Mouse (Mus musculus) midbrain, embryonic 16.5 days (tissue): ENCODE data around the gene Bcl11b. TPM values are rescaled to one million over a fixed set of nuclear protein-coding genes. Genes with fewer than 3 reads are reported as not detected.
A peak's percentile ranks its signal among the peaks of the same experiment; 100 is the strongest.

ENCODE experiments used
- ATAC-seq: fragments of 200-750 bp; cut with Nextera tagmentation; 2 replicates; pipeline ENCODE4 v1.8.0; 2017; ENCODE audit warnings: moderate TSS enrichment
- H3K27ac ChIP-seq: fragments of 300-500 bp; sonication (generic); 2 replicates; pipeline ENCODE4 v1.5.1; 2014; ENCODE audit warnings: mild to moderate bottlenecking, low read length, mixed read lengths
- H3K27me3 ChIP-seq: fragments of 300-500 bp; sonication (generic); 2 replicates; pipeline ENCODE4 v1.6.1; 2014; ENCODE audit warnings: low read depth, low read length, mixed read lengths; ENCODE audit not compliant: control insufficient read depth, insufficient read depth
- H3K36me3 ChIP-seq: fragments of 300-500 bp; sonication (generic); 2 replicates; pipeline ENCODE4 v1.6.1; 2014; ENCODE audit warnings: mild to moderate bottlenecking, low read length, moderate library complexity, mixed read lengths; ENCODE audit not compliant: control insufficient read depth, insufficient read depth
- H3K4me1 ChIP-seq: fragments of 300-500 bp; sonication (generic); 2 replicates; pipeline ENCODE4 v1.6.1; 2014; ENCODE audit warnings: mild to moderate bottlenecking, low read length, mixed read lengths; ENCODE audit not compliant: control insufficient read depth, insufficient read depth
- H3K4me2 ChIP-seq: fragments of 300-500 bp; sonication (generic); 2 replicates; pipeline ENCODE4 v1.6.1; 2014; ENCODE audit warnings: mild to moderate bottlenecking, low read length, mixed read lengths
- H3K4me3 ChIP-seq: fragments of 300-500 bp; sonication (generic); 2 replicates; pipeline ENCODE4 v1.5.1; 2014; ENCODE audit warnings: low read depth, mild to moderate bottlenecking, low read length, moderate library complexity, mixed read lengths
- H3K9ac ChIP-seq: fragments of 300-500 bp; sonication (generic); 2 replicates; pipeline ENCODE4 v1.6.1; 2014; ENCODE audit warnings: low read depth, low read length, mixed read lengths
- H3K9me3 ChIP-seq: fragments of 300-500 bp; sonication (generic); replicated peaks from 2 replicates; pipeline ENCODE4 v1.6.1; 2014; ENCODE audit warnings: mild to moderate bottlenecking, low read length, mixed read lengths; ENCODE audit not compliant: control insufficient read depth, poor library complexity, severe bottlenecking
- WGBS: fragments of 180-500 bp; shearing (Covaris S2); extraction: QIAGEN DNeasy Blood & Tissue Kit; methylation state at CpG from one replicate; pipeline ENCODE4 v1.1.7; 2014; 5-methylcytosine and 5-hydroxymethylcytosine counted together
- polyA plus RNA-seq: library from polyadenylated mRNA; unstranded; fragments of >200 nt; fragmentation: Nextera tagmentation; extraction: Ambion mirVana; gene quantifications from 2 replicates; pipeline ENCODE4 v1.2.1, GENCODE M21; 2015

Gene Bcl11b
- polyA plus RNA-seq, 1 experiment from 2014 or later, result 23.9 TPM

DNA sequence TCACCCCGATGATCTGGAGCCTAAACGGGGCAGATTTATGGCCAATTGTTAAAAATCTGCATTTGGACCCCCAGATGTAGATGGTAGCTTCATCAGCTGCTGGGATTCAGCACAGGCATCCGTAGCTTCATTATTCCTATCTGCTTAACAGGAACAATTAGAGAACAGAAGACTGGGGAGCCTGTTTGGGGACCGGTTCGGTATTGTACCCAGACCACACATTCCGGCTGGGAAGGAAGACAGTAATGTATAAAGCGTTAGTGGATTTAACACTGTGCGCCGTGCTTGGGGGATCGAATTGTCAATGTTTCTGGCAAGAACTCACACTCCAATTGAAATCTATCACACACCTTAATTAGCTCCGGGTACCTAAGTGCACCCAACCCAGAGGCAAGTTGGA, 6.9 kb upstream of the Bcl11b start:
- Histone ChIP-seq H3K4me3 (no peak overlapping the region), H3K27ac (no peak overlapping the region), H3K9ac (no peak overlapping the region), H3K4me2 (no peak overlapping the region), H3K36me3 (no peaks in the 10 kb centered on the region), H3K9me3 (no peaks in the 10 kb centered on the region), H3K27me3 (peaks cover 2% of the 10 kb centered on the region; the same call in 1 of the 2 replicates), H3K4me1 (peaks cover 4% of the 10 kb centered on the region; the same call in 1 of the 2 replicates)
- no peak for ATAC-seq
- 76% methylated on average over 11 of the region's 11 CpGs for WGBS

GRCm38 (mm10) chr12:108009156-108009555, 5.8 kb upstream of the Bcl11b start:
- Histone ChIP-seq H3K36me3 (no peaks in the 10 kb centered on the region), H3K27me3 (peaks cover 9% of the 10 kb centered on the region), H3K4me1 (peaks cover 14% of the 10 kb centered on the region), H3K27ac (no peak overlapping the region), H3K9ac (no peak overlapping the region), H3K4me3 (no peak overlapping the region), H3K4me2 (no peak overlapping the region), H3K9me3 (no peaks in the 10 kb centered on the region)
- 36% methylated on average over 4 of the region's 4 CpGs for WGBS
- no peak for ATAC-seq

GRCm38 (mm10) chr12:108005816-108006626, 2.6 kb upstream of the Bcl11b start:
- H3K9ac ChIP-seq, result peak overlapping the region; percentile 60
- 1% methylated on average over 52 of the region's 56 CpGs for WGBS
- ATAC-seq, result peak; percentile 72
- peaks cover 17% of the 10 kb centered on the region for H3K4me1 ChIP-seq
- H3K4me3 ChIP-seq, result peak overlapping the region; percentile 43
- H3K4me2 ChIP-seq, result peak overlapping the region; percentile 93
- no peaks in the 10 kb centered on the region for H3K36me3 ChIP-seq
- H3K27me3 ChIP-seq, result peaks cover 9% of the 10 kb centered on the region
- H3K9me3 ChIP-seq, result no peaks in the 10 kb centered on the region
- H3K27ac ChIP-seq, result no peak overlapping the region

GRCm38 (mm10) chr12:108005488-108005800, 2.0 kb upstream of the Bcl11b start:
- H3K9ac ChIP-seq, result peak overlapping the region; percentile 48
- H3K4me1 ChIP-seq, result peaks cover 17% of the 10 kb centered on the region
- H3K9me3 ChIP-seq, result no peaks in the 10 kb centered on the region
- 0 out of 2 replicates have a peak, but pooled peaks have one; percentile 10 for ATAC-seq
- 4% methylated on average over 14 of the region's 14 CpGs for WGBS
- H3K27ac ChIP-seq, result peak overlapping the region; percentile 43
- H3K27me3 ChIP-seq, result peaks cover 9% of the 10 kb centered on the region
- no peaks in the 10 kb centered on the region for H3K36me3 ChIP-seq
- H3K4me2 ChIP-seq, result peak overlapping the region; percentile 93
- H3K4me3 ChIP-seq, result peak overlapping the region; percentile 94

GRCm38 (mm10) chr12:108004701-108005487, 1.5 kb upstream of the Bcl11b start:
- 2% methylated on average over 33 of the region's 43 CpGs for WGBS
- no peaks in the 10 kb centered on the region for H3K9me3 ChIP-seq
- peak; percentile 16; the same call in 1 of the 2 replicates for ATAC-seq

GRCm38 (mm10) chr12:108003928-108004327, 526 bp upstream of the Bcl11b start:
- under 1% methylated on average over 35 of the region's 35 CpGs for WGBS
- ATAC-seq, result peak; percentile 69

More at GRCm38 (mm10) chr12:108004701-108005487, 1.5 kb upstream of the Bcl11b start:
- H3K36me3 ChIP-seq, result no peaks in the 10 kb centered on the region
- H3K4me1 ChIP-seq, result peaks cover 18% of the 10 kb centered on the region
- H3K27me3 ChIP-seq, result peaks cover 9% of the 10 kb centered on the region
- H3K9ac ChIP-seq, result peak overlapping the region; percentile 48
- peak overlapping the region; percentile 93 for H3K4me2 ChIP-seq
- peak overlapping the region; percentile 94 for H3K4me3 ChIP-seq
- peak overlapping the region; percentile 43 for H3K27ac ChIP-seq

DNA sequence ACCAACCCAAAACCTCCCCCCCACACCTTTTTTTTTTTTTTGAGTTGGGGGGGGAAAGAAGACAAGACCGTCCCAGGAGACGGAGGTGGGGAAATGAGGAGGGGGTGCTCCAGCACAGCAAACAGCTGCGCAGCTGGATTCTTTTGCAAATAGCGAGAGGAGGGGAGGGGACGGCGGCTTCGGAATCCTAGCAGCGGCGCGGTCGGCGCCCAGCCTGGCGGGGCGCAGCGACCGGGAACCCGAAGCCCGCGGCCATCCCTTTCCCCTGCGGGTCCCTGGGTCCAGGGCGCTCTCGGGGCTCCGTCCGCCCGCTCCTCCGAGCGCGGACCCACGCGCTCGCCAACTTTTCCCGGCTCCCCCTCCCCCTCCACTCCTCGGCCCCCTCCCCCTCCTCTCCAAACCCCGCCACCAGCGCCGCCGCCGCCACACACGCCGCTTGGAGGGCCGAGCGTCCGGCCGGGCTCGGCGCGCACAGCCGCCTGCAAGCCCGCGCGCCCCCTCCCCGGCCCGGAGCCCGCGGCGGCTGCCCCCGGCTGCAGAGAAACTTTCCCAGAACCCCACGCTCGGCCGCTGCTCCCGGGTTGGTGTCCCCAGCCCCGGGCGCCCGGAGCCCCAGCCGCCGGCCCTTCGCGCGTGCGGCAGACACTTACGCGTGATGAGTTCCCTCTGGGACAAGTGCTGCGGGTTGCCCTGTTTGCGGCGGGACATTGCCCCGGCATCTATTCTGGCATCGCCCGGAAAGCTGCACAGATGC, 789 bp downstream of the Bcl11b start:
- WGBS, result 2% methylated on average over 45 of the region's 78 CpGs
- no peaks in the 10 kb centered on the region for H3K36me3 ChIP-seq
- peaks cover 27% of the 10 kb centered on the region for H3K4me1 ChIP-seq

More at GRCm38 (mm10) chr12:108003928-108004327, 526 bp upstream of the Bcl11b start:
- Histone ChIP-seq H3K27ac (peak overlapping the region; percentile 97), H3K36me3 (no peaks in the 10 kb centered on the region), H3K4me1 (peaks cover 21% of the 10 kb centered on the region), H3K27me3 (peaks cover 9% of the 10 kb centered on the region), H3K4me2 (peak overlapping the region; percentile 93), H3K9ac (peak overlapping the region; percentile 94), H3K9me3 (no peaks in the 10 kb centered on the region), H3K4me3 (peak overlapping the region; percentile 94)

DNA sequence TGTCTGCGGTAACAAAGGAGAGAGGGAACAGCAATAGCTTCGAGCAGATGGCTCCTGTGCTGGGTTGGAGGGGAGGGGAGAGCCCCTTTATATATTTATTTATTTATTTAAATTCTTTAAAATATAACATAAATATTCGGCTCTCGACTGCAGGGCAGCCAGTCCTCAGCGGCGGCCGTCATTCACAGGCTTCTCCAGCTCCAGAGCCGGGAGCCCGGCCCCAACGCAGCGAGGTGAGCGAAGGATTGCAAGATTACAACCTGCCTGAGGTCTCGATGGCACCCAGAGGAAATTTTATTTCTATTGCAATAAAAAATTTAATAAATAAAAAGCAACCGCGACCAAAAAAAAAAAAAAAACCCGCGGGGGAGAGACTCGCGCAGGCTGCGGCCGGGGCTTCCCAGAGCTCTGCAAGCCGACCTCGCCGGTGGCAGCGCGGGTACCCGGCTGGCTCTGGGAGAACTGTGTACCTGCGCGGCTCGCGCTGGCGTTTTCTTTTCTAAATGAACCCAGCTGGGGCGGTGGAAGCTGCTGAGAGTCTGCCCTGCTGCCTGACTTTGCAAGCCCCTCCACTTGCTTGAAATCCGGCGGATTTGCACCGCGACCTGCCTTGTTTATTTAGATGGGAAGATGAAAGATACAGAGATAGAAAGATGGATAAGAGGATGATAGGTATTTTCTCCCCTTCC, 1.6 kb downstream of the Bcl11b start:
- H3K9me3 ChIP-seq, result no peaks in the 10 kb centered on the region
- peak overlapping the region; percentile 94 for H3K4me3 ChIP-seq
- peak overlapping the region; percentile 93 for H3K4me2 ChIP-seq
- peak overlapping the region; percentile 97 for H3K27ac ChIP-seq
- H3K9ac ChIP-seq, result peak overlapping the region; percentile 94
- ATAC-seq, result no peak
- H3K27me3 ChIP-seq, result peaks cover 9% of the 10 kb centered on the region
- H3K36me3 ChIP-seq, result no peaks in the 10 kb centered on the region
- peaks cover 35% of the 10 kb centered on the region for H3K4me1 ChIP-seq
- WGBS, result 3% methylated on average over 37 of the region's 37 CpGs

More for the DNA sequence above, 789 bp downstream of the Bcl11b start:
- no peak for ATAC-seq
- H3K9ac ChIP-seq, result peak overlapping the region; percentile 94
- H3K27me3 ChIP-seq, result peaks cover 9% of the 10 kb centered on the region
- H3K4me3 ChIP-seq, result peak overlapping the region; percentile 94
- no peaks in the 10 kb centered on the region for H3K9me3 ChIP-seq
- H3K4me2 ChIP-seq, result peak overlapping the region; percentile 93
- H3K27ac ChIP-seq, result peak overlapping the region; percentile 97
